Mouse (Mus musculus) embryonic facial prominence, embryonic 14.5 days (tissue): ENCODE data around the gene Hs3st1. TPM values are rescaled to one million over a fixed set of nuclear protein-coding genes. Genes with fewer than 3 reads are reported as not detected.

ENCODE experiments used
- ATAC-seq: fragments of 200-750 bp; cut with Nextera tagmentation; 2 replicates; pipeline ENCODE4 v1.8.0; 2017; ENCODE audit warnings: low read depth, moderate number of reproducible peaks, moderate TSS enrichment
- DNase-seq: peaks from one replicate; pipeline ENCODE4 v3.0.0-alpha.2; 2015; ENCODE audit warnings: low spot score
- H3K27ac ChIP-seq: fragments of 300-500 bp; sonication (generic); replicated peaks from 2 replicates; pipeline ENCODE4 v1.5.1; 2014; ENCODE audit warnings: low read depth, mild to moderate bottlenecking, low read length, moderate library complexity
- H3K27me3 ChIP-seq: fragments of 300-500 bp; sonication (generic); replicated peaks from 2 replicates; pipeline ENCODE4 v1.6.1; 2014; ENCODE audit warnings: low read length; ENCODE audit not compliant: control insufficient read depth, insufficient read depth
- H3K36me3 ChIP-seq: fragments of 300-500 bp; sonication (generic); 2 replicates; pipeline ENCODE4 v1.6.1; 2014; ENCODE audit warnings: low read length, mixed read lengths; ENCODE audit not compliant: control insufficient read depth, insufficient read depth
- H3K4me1 ChIP-seq: fragments of 300-500 bp; sonication (generic); 2 replicates; pipeline ENCODE4 v1.6.1; 2014; ENCODE audit warnings: antibody characterized with exemption, low read length; ENCODE audit not compliant: control insufficient read depth, insufficient read depth
- H3K4me2 ChIP-seq: fragments of 300-500 bp; sonication (generic); 2 replicates; pipeline ENCODE4 v1.6.1; 2014; ENCODE audit warnings: low read depth, mild to moderate bottlenecking, low read length, moderate library complexity, mixed read lengths
- H3K4me3 ChIP-seq: fragments of 300-500 bp; sonication (generic); 2 replicates; pipeline ENCODE4 v1.5.1; 2014; ENCODE audit warnings: low read depth, mild to moderate bottlenecking, low read length
- H3K9ac ChIP-seq: fragments of 300-500 bp; sonication (generic); 2 replicates; pipeline ENCODE4 v1.6.1; 2014; ENCODE audit warnings: low read depth, mild to moderate bottlenecking, low read length, moderate library complexity, mixed read lengths
- H3K9me3 ChIP-seq: fragments of 300-500 bp; sonication (generic); 2 replicates; pipeline ENCODE4 v1.6.1; 2016; ENCODE audit warnings: low read length; ENCODE audit not compliant: control insufficient read depth
- WGBS: fragments of 180-500 bp; shearing (Covaris S2); extraction: QIAGEN DNeasy Blood & Tissue Kit; methylation state at CpG from one replicate; pipeline ENCODE4 v1.1.7; 2014; 5-methylcytosine and 5-hydroxymethylcytosine counted together
- polyA plus RNA-seq: library from polyadenylated mRNA; unstranded; fragments of >200 nt; fragmentation: Nextera tagmentation; extraction: Ambion mirVana; gene quantifications from 2 replicates; pipeline ENCODE4 v1.2.1, GENCODE M21; 2014

Hs3st1 gene
- polyA plus RNA-seq, 1 experiment from 2014 or later: 21.0 TPM

DNA sequence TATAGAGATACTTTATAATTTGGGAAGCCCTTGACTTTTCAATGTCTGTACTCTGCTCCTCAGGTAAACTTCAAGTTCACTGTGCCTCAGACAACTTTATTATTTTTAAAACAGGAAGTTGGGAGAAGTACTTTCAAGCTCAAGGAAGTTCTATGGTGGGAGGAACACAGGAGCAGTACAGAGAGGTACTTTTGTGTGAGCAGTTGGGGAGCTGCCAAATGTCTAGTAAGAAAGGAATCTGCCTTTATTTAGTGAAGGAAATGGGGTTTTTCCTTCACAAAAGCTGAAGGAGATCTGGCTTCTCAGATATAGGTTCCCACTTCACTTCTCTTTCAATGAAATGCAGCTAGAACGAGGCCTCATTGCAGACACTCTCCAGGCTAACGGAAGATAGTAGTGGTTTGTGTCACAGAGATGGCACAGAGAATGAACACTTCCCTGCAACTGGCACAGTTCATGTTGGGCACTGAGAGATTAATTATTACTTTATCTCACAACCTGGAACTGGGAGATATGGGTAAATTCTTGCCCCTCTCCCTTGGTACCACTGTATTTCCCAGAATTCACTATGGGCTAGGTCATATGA is 3.7 kb upstream of the Hs3st1 start:
- Histone ChIP-seq H3K4me3 (no peak overlapping the region), H3K4me1 (no peaks in the 10 kb centered on the region), H3K4me2 (no peak overlapping the region), H3K9me3 (no peaks in the 10 kb centered on the region), H3K27me3 (no peaks in the 10 kb centered on the region), H3K27ac (no peak overlapping the region), H3K36me3 (no peaks in the 10 kb centered on the region), H3K9ac (no peak overlapping the region)
- WGBS: 68% methylated on average over 2 of the region's 2 CpGs
- ATAC-seq: no peak
- peak; percentile 63 for DNase-seq

DNA sequence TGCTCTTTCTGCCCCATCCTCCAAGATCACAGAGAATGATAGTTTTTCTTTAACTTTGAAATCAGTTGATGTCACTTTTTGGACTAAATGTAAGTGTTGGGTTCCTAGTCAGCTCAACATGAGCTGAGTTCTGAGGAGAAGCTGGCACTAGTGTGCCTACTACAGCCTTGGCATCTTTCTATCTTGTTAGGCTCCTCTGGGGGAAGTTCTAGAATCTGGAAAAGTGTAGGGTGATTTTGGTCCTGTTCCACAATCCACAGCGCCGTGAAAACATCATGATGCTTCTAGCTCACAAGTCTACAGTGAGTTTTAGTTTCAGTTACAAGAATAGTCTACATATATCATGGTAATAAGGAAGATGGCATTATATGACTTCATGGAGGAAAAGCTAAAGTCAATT is 18.4 kb downstream of the Hs3st1 start:
- no peak for DNase-seq
- Histone ChIP-seq H3K36me3 (no peaks in the 10 kb centered on the region), H3K9ac (no peak overlapping the region), H3K27me3 (no peaks in the 10 kb centered on the region), H3K4me2 (no peak overlapping the region), H3K27ac (no peak overlapping the region), H3K4me1 (no peaks in the 10 kb centered on the region), H3K9me3 (0 out of 2 replicates have a peak, but pooled peaks cover 3% of the 10 kb centered on the region), H3K4me3 (no peak overlapping the region)
- WGBS: 86% methylated on average over 2 of the region's 2 CpGs
- no peak for ATAC-seq

DNA sequence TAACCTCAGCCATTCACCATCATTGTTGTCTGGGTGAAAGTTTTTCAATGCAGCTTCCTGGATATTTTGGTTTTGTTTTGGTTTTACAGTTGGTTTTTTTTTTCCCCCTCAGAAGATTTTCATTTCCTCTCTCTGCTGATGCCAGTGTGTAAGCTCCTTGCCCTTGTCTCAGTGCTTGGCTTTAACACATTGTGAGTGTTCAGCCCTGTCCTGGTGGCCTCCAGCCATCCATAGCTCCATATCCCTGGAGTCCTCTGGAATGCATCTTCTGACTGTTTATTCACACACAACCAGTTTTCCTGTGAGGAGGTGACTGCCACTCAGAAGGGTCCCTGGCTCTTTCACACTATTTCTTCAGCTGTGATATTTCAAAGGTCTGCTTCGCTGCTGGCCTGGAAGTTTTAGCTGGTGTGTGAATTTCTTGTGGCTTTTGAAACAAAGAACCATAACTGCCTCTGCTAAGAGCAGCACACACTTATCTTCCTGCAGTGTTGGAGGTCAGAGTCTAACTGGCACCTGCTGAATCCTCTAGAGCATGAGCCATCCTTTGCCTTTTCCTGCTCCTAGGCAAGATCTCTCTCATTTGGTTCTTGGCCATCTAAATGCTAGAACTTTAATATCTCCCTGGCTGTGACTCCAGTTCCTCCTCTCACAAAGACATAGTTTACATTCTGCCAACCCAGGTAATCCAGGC is 21.4 kb downstream of the Hs3st1 start:
- Histone ChIP-seq H3K36me3 (no peaks in the 10 kb centered on the region), H3K4me3 (no peak overlapping the region), H3K27me3 (no peaks in the 10 kb centered on the region), H3K4me2 (no peak overlapping the region), H3K27ac (no peak overlapping the region), H3K4me1 (no peaks in the 10 kb centered on the region), H3K9ac (no peak overlapping the region), H3K9me3 (0 out of 2 replicates have a peak, but pooled peaks cover 3% of the 10 kb centered on the region)
- DNase-seq (no peak), ATAC-seq (no peak)
- 50% methylated on average over 1 of the region's 1 CpGs for WGBS

DNA sequence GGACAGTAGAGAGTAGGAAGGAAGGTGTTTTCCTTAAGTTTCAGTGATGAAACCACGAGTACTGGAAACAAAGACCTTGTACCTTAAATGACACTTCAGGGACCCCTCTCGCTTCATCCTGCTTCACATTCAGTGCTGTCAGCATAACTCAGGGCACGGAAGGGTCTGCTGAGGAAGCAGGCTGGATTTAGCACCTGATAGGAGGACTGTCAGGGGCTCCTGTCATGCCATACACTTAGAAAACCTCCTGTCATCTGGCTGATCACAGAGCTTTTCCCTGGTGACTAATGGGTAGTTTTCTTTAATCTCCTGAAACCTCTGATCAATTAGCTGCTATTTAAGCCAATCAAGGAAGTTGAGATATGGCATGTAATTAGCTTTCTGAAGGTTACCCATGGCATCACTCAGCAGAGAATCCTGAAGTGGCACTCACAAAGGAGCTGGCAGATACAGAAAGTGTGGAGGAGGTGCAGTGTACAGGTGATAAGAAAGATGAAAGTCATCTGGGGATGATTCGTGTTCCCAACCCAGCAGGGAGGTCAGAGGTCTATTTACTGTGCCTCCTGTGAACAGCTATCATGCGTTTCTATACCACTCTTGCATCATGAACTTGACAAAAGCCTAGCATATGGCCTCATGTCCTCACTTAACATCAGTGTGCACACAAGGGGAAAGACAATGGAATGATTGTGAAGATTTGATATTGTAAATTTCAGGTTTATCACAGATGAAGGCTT is 22.1 kb downstream of the Hs3st1 start:
- ATAC-seq (no peak), DNase-seq (no peak)
- no peak overlapping the region for H3K27ac ChIP-seq
- H3K36me3 ChIP-seq: no peaks in the 10 kb centered on the region
- 0 out of 2 replicates have a peak, but pooled peaks cover 3% of the 10 kb centered on the region for H3K9me3 ChIP-seq
- H3K4me2 ChIP-seq: no peak overlapping the region
- no peak overlapping the region for H3K9ac ChIP-seq
- 42% methylated on average over 5 of the region's 5 CpGs for WGBS
- no peak overlapping the region for H3K4me3 ChIP-seq
- no peaks in the 10 kb centered on the region for H3K4me1 ChIP-seq
- no peaks in the 10 kb centered on the region for H3K27me3 ChIP-seq

DNA sequence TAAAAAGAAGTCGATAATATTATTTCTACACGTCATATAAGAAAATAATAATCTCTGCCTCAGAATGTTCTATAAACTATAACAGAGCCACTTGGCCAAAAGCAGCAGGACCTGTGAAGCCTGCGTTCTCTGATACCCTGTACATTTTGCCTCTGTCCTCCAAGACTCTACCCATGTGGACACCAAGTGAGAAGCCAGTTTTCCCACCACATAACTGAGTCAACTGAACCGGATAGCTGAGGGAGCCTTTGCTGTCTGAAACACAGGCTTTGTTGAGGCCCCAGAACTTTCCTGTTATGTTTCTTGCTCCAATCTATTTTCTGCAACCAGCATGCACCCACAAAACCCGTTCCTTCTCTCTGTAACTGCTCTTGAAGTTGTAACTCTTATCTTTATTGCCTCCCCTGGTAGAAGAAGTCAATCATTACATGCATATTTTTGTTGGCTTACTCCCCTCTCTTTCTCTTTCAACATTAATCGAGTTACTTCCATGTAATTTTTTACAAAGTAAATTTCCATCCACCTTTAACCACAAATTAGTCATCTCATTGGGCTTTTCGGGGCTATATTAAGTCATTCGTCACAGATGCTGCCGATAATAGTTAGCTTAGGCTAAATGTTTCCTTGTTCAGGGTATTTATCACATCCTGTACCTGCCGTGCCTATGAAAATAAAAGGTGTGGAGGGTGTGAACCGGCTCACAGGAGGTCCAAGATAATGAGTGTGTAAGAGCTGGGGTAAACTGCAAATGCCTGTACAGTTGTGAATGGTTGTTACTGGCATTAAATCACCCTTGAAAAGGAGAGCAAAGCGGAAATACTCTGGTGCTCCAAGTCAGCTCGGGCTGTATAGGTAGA is 39.4 kb downstream of the Hs3st1 start:
- H3K4me1 ChIP-seq: no peaks in the 10 kb centered on the region
- H3K9me3 ChIP-seq: no peaks in the 10 kb centered on the region
- ATAC-seq: no peak
- no peaks in the 10 kb centered on the region for H3K36me3 ChIP-seq
- DNase-seq: peak; percentile 4
- no peak overlapping the region for H3K9ac ChIP-seq
- H3K27ac ChIP-seq: no peak overlapping the region
- H3K4me2 ChIP-seq: no peak overlapping the region
- no peak overlapping the region for H3K4me3 ChIP-seq
- no peaks in the 10 kb centered on the region for H3K27me3 ChIP-seq
- WGBS: 66% methylated on average over 13 of the region's 13 CpGs

DNA sequence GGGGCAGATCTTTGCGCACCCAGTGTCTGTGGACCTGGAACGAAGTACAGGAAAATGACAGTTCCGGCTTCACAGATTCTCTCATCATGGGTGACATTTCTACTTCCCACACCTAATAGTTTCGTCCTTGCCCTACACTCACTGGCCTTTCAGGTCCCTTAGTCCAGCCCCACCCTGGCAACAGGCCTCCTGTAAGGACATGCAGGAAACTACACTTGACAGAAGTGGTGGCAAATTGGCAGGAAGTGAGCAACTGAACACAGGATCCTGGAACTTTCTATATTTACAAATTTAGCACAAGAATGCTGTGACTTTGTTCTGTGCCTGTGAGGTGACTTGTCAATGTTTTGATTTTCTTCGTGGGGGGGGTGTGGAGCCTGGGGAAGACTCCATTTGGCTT is 40.1 kb downstream of the Hs3st1 start:
- no peak overlapping the region for H3K4me3 ChIP-seq
- no peaks in the 10 kb centered on the region for H3K36me3 ChIP-seq
- no peak overlapping the region for H3K27ac ChIP-seq
- no peak for ATAC-seq
- H3K4me1 ChIP-seq: no peaks in the 10 kb centered on the region
- no peaks in the 10 kb centered on the region for H3K9me3 ChIP-seq
- no peaks in the 10 kb centered on the region for H3K27me3 ChIP-seq
- H3K4me2 ChIP-seq: no peak overlapping the region
- H3K9ac ChIP-seq: no peak overlapping the region
- DNase-seq: no peak
- WGBS: 69% methylated on average over 5 of the region's 5 CpGs

DNA sequence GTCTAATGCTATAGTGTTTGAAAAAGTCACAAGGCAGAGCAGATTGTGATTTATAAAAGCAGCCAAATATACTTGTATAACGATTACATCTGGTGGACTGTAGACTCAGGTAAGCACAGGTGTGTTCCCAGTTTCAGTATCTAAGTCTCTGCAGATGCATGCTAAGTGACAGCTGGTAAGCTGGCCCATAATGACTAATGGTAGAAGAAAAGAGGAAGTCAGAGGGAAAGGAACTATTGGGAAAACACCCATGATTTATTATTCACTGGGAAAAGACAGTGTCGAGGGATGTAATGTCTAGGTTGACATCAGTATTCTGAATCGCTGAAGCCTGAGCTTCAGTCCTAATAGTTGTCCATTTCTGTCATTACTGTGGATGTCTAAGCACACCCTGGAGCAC is 49.7 kb downstream of the Hs3st1 start:
- WGBS: 80% methylated on average over 3 of the region's 3 CpGs

DNA sequence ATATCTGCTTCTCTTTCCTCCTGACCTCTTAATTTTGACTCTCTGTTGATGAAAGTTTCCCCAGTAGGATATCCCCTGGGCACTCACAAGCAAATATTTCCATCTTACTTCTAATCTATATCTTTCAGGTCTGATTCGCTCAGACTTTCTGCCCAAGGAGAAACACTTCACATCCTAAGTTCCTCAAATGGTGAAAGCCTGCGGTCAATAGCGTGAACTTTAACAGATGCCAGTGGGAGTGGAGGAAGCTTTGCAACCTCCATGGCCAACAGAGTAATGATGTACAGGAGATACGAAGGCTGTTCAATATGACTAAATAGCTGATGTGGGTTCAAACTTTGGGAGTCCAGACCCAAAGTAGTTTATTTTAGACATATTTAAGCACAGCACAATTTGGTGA is 94.4 kb downstream of the Hs3st1 start:
- Histone ChIP-seq H3K9ac (no peak overlapping the region), H3K36me3 (no peaks in the 10 kb centered on the region), H3K27ac (no peak overlapping the region), H3K4me2 (no peak overlapping the region), H3K4me3 (no peak overlapping the region), H3K27me3 (no peaks in the 10 kb centered on the region), H3K4me1 (no peaks in the 10 kb centered on the region), H3K9me3 (no peaks in the 10 kb centered on the region)
- DNase-seq (no peak), ATAC-seq (no peak)
- WGBS: 92% methylated on average over 4 of the region's 4 CpGs

More for the DNA sequence above, 49.7 kb downstream of the Hs3st1 start:
- Histone ChIP-seq H3K36me3 (no peaks in the 10 kb centered on the region), H3K4me3 (no peak overlapping the region), H3K9ac (no peak overlapping the region), H3K9me3 (no peaks in the 10 kb centered on the region), H3K4me2 (no peak overlapping the region), H3K27me3 (no peaks in the 10 kb centered on the region), H3K4me1 (no peaks in the 10 kb centered on the region), H3K27ac (no peak overlapping the region)
- no peak for ATAC-seq
- no peak for DNase-seq
